Mouse (Mus musculus) lung, postnatal 0 days (tissue): ENCODE data around the gene Serpine1.

Experiments used
- CTCF ChIP-seq: IDR thresholded peaks from 2 replicates; pipeline ENCODE4 v1.5.1; 2016; ENCODE audit warnings: antibody characterized with exemption, mild to moderate bottlenecking
- EP300 ChIP-seq: IDR thresholded peaks from 2 replicates; pipeline ENCODE4 v1.6.1; 2016; ENCODE audit warnings: antibody characterized with exemption, mild to moderate bottlenecking, control low read depth

GRCm38 (mm10) chr5:137061809-137062481 lies 10.1 kb downstream of the Serpine1 start:
- TF ChIP-seq CTCF (peak; percentile 67), EP300 (no peak)
